Mouse (Mus musculus): ENCODE data around the gene 1500011B03Rik. TPM values are rescaled to one million over a fixed set of nuclear protein-coding genes. Genes with fewer than 3 reads are reported as not detected.
A peak's percentile ranks its signal among the peaks of the same experiment; 100 is the strongest.

Gene 1500011B03Rik
- polyA plus RNA-seq, 1 experiment from 2014 or later = 165 TPM

DNA sequence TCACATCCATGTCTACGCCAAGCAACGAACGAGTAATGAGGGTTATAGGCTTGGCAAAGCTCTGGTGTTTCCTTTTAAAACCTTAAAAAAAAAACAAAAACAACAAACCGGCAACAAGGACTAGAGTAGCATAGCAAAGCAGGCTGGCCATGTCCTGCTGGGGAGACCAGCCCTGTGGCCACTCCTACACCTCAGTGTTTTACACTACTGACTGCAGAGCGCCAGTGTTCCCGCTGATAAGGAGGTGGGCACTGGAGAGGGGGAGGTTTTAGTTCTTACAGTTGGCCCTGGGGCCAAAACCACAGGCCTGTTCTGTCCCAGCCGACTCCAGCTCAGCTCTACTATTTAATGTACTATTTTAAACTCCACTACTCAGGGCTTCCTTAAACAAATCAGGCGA lies 15.8 kb downstream of the 1500011B03Rik start:
- no peaks in the 10 kb centered on the region for H3K27me3 ChIP-seq
- no peak overlapping the region for H3K9ac ChIP-seq
- no peak overlapping the region for H3K4me3 ChIP-seq
- no peak for ATAC-seq (ENCODE audit: low FRiP score)
- H3K9me3 ChIP-seq (replicated peaks) = no peaks in the 10 kb centered on the region
- 28% methylated on average over 8 of the region's 8 CpGs for WGBS
- H3K36me3 ChIP-seq = peaks cover 48% of the 10 kb centered on the region
- H3K4me2 ChIP-seq (replicated peaks) = no peak overlapping the region
- H3K27ac ChIP-seq = no peak overlapping the region; the same call in 1 of the 2 replicates
- peaks cover 28% of the 10 kb centered on the region for H3K4me1 ChIP-seq

DNA sequence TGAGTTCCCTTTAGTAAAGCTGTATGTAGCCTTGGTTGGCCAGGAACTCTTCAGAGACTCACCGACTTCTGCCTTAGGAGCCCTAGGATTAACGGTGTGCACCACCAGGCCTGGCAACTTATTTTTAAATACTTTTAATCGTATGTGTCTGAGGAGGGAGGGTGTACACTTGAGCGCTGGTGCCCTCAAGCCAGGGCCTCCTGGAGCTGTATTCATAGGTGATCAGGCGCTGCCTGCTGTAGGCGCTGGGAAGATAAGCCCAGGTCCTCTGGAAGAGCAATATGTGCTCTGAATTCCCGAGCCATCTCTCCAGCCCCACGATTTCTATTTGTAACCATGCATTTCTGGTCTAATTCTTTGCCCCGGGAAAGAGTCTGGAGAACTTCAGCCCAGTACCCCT lies 16.2 kb downstream of the 1500011B03Rik start:
- Histone ChIP-seq H3K27me3 (no peaks in the 10 kb centered on the region), H3K36me3 (peaks cover 52% of the 10 kb centered on the region), H3K9ac (no peak overlapping the region), H3K4me2 (replicated peaks) (no peak overlapping the region), H3K27ac (no peak overlapping the region; the same call in 1 of the 2 replicates), H3K4me3 (no peak overlapping the region), H3K4me1 (peaks cover 24% of the 10 kb centered on the region), H3K9me3 (replicated peaks) (no peaks in the 10 kb centered on the region)
- ATAC-seq (ENCODE audit: low FRiP score) = no peak
- WGBS = 43% methylated on average over 9 of the region's 9 CpGs

DNA sequence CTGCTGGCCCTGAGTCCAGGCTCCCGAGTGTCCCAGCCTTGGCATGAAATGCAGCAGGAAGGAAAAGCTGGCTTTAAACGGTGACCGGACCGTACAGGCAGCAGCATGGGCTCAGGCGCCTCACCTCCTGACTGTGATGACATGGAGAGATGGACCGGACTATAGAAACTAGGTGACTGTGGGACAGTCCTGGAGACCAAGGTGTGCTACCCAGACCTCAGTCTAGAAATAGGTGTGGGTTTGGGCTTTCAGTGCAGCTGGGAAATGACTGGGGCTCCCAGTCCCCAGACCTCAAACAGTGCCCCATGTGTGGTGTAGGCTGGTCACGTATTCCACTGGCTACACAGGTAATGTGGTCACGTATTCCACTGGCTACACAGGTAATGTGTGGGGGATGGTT lies 16.6 kb downstream of the 1500011B03Rik start:
- 81% methylated on average over 8 of the region's 8 CpGs for WGBS
- Histone ChIP-seq H3K9me3 (replicated peaks) (no peaks in the 10 kb centered on the region), H3K9ac (no peak overlapping the region), H3K4me1 (peaks cover 23% of the 10 kb centered on the region), H3K36me3 (peaks cover 56% of the 10 kb centered on the region), H3K4me3 (no peak overlapping the region), H3K4me2 (replicated peaks) (no peak overlapping the region), H3K27ac (no peak overlapping the region), H3K27me3 (no peaks in the 10 kb centered on the region)
- no peak for ATAC-seq (ENCODE audit: low FRiP score)

DNA sequence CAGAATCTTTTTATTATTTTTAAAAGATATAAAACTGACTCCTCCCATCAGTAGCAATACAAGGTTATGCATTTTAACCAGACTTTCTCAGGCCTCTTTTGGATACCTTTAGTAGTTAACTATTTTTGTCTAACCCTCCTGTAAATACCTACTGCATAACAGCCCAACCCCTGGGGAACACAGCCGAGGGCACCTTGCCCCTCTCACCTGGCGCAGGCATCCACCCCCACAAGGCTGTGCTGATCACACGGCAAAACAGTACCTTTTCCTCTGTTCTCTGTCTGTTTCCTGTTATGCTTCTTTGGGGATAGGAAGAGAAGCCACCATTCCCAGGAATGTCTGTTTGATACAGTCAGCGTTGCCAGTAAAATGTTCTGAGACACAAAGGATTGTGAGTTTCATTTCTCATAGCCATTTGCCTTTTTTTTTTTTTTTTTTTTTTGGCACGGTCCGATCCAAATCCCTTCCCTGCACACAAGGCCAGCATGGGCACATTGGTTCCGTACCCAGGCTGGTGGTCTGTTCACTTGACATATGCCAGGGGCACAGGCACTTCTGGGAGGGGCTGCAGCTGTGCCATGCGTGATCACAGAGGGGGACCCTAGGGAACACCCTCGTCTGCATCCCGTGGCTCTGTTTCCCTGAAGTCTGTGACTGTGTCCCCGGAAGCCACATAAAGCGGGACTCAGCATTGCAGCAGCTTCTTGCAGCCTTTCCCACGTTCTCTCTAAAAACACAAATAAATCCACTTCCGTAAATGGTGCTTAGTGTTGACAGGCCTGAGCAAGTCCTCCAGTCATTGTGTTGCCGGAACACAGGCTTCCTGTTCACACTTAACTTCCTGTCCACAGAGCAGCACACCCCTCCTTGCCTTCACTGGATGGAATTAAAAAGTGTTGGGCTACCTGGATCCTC lies 17.6 kb downstream of the 1500011B03Rik start:
- 77% methylated on average over 15 of the region's 15 CpGs for WGBS
- Histone ChIP-seq H3K9ac (no peak overlapping the region), H3K4me1 (peaks cover 22% of the 10 kb centered on the region), H3K36me3 (peaks cover 62% of the 10 kb centered on the region), H3K4me2 (replicated peaks) (no peak overlapping the region), H3K27ac (no peak overlapping the region), H3K4me3 (no peak overlapping the region), H3K27me3 (no peaks in the 10 kb centered on the region), H3K9me3 (replicated peaks) (no peaks in the 10 kb centered on the region)
- no peak for ATAC-seq (ENCODE audit: low FRiP score)

DNA sequence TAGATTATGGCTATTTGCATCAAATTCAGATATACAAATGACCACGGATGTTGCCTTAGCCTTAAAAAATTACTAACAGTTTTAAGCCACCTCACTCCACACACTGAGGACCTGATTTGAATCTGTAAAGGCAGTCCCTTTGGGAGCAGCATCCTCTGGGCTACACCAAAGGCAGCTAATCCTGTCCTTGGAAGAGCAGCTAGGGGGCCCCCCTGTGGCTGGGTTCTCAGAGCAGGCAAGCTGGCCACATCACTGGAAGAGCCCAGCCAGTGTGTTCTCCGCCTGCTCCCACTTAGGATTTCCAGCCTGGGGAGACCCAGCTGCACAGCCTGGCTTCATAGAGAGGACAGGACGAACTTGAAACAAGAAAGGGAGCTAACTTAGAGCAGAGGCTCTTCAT lies 18.3 kb downstream of the 1500011B03Rik start:
- Histone ChIP-seq H3K27ac (peak overlapping the region; percentile 35; the same call in 1 of the 2 replicates), H3K4me3 (no peak overlapping the region), H3K36me3 (peaks cover 69% of the 10 kb centered on the region), H3K9ac (no peak overlapping the region), H3K4me2 (replicated peaks) (no peak overlapping the region), H3K27me3 (no peaks in the 10 kb centered on the region), H3K4me1 (peaks cover 22% of the 10 kb centered on the region), H3K9me3 (replicated peaks) (no peaks in the 10 kb centered on the region)
- ATAC-seq (ENCODE audit: low FRiP score) = 0 out of 2 replicates have a peak, but pooled peaks have one; percentile 42
- WGBS = 39% methylated on average over 3 of the region's 3 CpGs

DNA sequence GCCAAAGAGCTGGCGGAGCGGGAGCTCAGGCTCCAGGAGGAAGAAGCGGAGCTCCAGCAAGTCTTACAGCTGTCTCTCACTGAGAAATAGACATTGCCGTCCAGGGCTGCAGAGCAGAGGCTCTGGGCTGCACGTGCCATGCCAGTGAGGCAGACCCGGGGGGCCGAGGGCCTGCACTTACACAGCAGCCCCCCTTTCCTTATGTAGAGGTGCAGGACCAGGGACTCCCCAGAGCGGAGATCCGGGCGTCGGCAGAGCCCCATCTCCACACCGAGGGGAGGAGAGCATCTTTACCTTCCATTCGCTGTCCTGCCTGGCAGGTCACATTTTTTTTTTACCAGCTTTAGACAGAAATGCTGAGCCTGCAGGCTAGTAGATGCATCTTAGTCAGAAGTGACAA lies 18.9 kb downstream of the 1500011B03Rik start:
- no peak for ATAC-seq (ENCODE audit: low FRiP score)
- H3K4me2 ChIP-seq (replicated peaks) = no peak overlapping the region
- H3K4me3 ChIP-seq = no peak overlapping the region
- no peaks in the 10 kb centered on the region for H3K9me3 ChIP-seq (replicated peaks)
- peaks cover 16% of the 10 kb centered on the region for H3K4me1 ChIP-seq
- no peak overlapping the region for H3K9ac ChIP-seq
- H3K36me3 ChIP-seq = peaks cover 75% of the 10 kb centered on the region
- peak overlapping the region; percentile 35; the same call in 1 of the 2 replicates for H3K27ac ChIP-seq
- H3K27me3 ChIP-seq = no peaks in the 10 kb centered on the region
- WGBS = 86% methylated on average over 13 of the region's 13 CpGs

DNA sequence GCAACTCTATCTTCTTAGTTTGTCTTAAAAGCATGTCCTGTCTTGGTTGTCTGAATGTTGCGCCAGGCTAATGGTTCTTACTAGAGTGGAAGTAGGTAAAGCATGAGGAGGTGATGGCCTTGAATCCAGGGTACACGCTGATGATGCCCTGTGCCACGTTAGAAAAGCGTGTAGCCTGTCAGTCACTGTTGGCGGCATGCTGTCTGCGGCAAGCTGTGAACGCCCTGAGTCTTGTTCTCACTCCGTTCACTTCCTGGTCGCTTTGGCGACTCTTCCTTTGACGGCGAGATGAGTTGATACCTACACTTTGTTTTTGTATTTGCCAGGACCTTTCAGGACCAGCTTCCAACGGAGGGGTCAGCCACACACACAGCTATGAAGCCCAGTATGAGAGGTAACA lies 20.0 kb downstream of the 1500011B03Rik start:
- no peaks in the 10 kb centered on the region for H3K27me3 ChIP-seq
- 92% methylated on average over 13 of the region's 13 CpGs for WGBS
- no peak overlapping the region for H3K4me3 ChIP-seq
- H3K9ac ChIP-seq = no peak overlapping the region
- H3K36me3 ChIP-seq = peaks cover 75% of the 10 kb centered on the region
- H3K27ac ChIP-seq = no peak overlapping the region
- peaks cover 12% of the 10 kb centered on the region for H3K4me1 ChIP-seq
- no peak overlapping the region for H3K4me2 ChIP-seq (replicated peaks)
- H3K9me3 ChIP-seq (replicated peaks) = no peaks in the 10 kb centered on the region
- no peak for ATAC-seq (ENCODE audit: low FRiP score)

DNA sequence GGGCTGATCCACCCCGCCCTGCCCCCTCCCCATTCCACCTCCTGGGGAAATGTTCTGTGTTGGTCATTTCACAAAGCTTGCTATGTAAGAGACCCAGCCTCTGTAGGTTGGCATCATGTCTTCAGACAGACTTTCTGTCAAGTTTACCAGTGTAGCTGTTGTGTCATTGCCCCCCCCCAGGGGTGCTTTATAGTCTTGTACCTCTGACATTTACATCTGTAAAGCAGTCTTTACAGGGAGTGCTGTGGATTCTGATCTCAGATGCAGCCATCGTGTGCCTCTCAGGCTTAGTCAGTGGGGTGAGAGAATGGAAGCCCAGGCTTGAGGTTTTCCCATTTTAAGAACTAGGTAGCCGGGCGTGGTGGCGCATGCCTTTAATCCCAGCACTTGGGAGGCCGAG lies 21.4 kb downstream of the 1500011B03Rik start:
- Histone ChIP-seq H3K27ac (no peak overlapping the region), H3K9ac (no peak overlapping the region), H3K36me3 (peaks cover 79% of the 10 kb centered on the region), H3K4me2 (replicated peaks) (no peak overlapping the region), H3K4me1 (peaks cover 11% of the 10 kb centered on the region), H3K27me3 (no peaks in the 10 kb centered on the region), H3K4me3 (no peak overlapping the region), H3K9me3 (replicated peaks) (no peaks in the 10 kb centered on the region)
- ATAC-seq (ENCODE audit: low FRiP score) = no peak
- WGBS = 82% methylated on average over 6 of the region's 6 CpGs

DNA sequence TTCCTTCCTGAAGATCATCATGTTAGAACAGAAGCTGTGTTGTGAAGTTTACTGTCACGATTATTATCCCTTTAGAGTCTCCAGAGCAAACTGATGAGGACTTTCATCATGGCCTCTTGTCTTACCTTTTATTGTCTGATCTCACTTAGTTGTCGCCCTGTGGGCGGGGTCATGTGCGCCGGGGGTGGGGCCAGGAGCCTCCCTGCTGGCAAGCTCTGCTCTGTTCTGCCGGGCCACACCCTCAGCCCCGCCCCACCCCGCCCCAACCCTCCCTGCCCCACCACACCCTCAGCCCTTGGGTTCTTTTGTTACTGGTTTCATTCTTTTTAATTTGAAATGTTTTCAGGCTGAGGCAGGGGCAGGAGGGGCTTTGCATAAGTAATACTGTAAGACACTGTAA lies 22.2 kb downstream of the 1500011B03Rik start:
- H3K9me3 ChIP-seq (replicated peaks) = no peaks in the 10 kb centered on the region
- H3K4me3 ChIP-seq = no peak overlapping the region
- peaks cover 19% of the 10 kb centered on the region for H3K4me1 ChIP-seq
- no peaks in the 10 kb centered on the region for H3K27me3 ChIP-seq
- no peak overlapping the region for H3K4me2 ChIP-seq (replicated peaks)
- no peak overlapping the region for H3K27ac ChIP-seq
- no peak overlapping the region for H3K9ac ChIP-seq
- peaks cover 73% of the 10 kb centered on the region for H3K36me3 ChIP-seq
- WGBS = 17% methylated on average over 8 of the region's 8 CpGs
- ATAC-seq (ENCODE audit: low FRiP score) = no peak

DNA sequence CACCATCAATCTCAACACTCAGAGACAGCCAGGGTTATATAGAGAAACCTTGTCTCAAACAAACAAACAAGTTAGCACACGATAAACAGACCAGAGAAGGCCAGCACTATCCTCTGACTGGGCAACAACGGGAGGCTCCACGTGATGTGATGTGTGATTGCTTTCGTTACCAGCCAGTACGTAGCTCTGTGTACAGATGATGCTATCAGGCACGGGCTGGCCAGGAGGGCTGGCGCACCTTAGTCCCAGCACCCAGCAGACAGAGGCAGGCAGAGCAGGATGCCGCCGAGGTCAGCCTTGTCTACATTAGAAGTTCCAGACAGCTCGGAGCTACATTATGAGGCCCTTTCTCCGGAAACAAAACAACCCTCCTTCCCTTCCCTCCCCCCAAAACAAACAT lies 23.4 kb downstream of the 1500011B03Rik start:
- Histone ChIP-seq H3K9ac (no peak overlapping the region), H3K27ac (no peak overlapping the region), H3K4me1 (peaks cover 26% of the 10 kb centered on the region), H3K9me3 (replicated peaks) (no peaks in the 10 kb centered on the region), H3K36me3 (peaks cover 71% of the 10 kb centered on the region), H3K4me2 (replicated peaks) (no peak overlapping the region), H3K4me3 (no peak overlapping the region), H3K27me3 (no peaks in the 10 kb centered on the region)
- no peak for ATAC-seq (ENCODE audit: low FRiP score)
- 89% methylated on average over 11 of the region's 11 CpGs for WGBS

DNA sequence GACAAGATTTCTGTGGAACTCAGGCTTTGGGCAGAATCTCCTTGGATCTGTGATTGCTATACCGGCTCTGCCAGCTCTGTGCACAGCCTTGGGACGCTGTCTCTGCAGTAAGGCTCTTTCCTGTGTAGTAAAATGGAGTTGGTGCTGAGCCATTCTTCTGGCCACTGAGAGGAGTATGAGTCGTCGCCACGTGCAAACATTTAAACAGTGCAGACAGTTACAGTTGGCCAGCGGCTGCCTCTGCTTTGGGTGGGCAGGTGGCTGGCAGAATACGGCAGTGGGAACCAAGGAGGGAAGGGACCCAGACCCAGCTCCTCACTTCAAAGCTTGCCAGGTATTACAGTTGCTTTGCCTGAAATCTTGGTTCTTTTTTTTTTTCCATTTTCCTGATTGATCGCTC lies 26.0 kb downstream of the 1500011B03Rik start:
- H3K4me3 ChIP-seq = no peak overlapping the region
- H3K27me3 ChIP-seq = no peaks in the 10 kb centered on the region
- 91% methylated on average over 8 of the region's 8 CpGs for WGBS
- H3K36me3 ChIP-seq = peaks cover 65% of the 10 kb centered on the region
- H3K9ac ChIP-seq = no peak overlapping the region
- no peak overlapping the region for H3K27ac ChIP-seq
- ATAC-seq (ENCODE audit: low FRiP score) = no peak
- H3K9me3 ChIP-seq (replicated peaks) = no peaks in the 10 kb centered on the region
- H3K4me2 ChIP-seq (replicated peaks) = peak overlapping the region; percentile 69
- H3K4me1 ChIP-seq = peaks cover 38% of the 10 kb centered on the region

DNA sequence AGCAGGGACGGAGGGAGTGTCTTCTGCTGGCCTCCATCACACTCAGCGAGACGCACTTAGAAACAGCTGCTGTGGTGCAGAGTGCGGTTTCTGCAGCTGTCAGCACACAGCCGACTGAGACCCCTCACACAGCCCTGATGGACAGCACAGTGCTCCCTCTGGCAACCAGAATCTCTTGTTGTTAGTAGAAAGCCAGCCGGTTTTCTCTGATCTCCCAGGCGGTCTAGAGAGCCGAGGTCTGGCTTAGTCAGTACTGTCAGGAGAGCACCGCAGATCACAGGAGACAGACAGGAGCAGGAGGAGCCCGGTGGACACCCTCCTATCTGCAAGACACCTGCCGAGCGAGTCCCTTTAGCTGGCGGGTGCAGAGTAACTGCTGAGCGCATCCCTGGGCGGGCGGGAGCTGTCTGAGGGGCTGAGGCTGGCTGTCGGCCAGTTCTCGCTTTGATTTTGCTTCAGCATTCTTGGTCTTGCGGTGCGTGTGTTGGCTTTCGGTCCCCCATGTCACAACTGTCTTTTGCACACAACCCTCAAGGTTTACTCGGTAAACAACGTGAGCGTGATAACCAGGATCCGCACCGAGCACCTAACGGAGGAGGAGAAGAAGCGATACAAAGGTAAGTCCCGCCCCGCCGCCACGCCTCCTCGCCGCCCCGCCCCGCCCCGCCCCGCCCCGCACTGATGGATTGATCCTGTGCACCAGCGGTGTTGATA lies 26.8 kb downstream of the 1500011B03Rik start:
- Histone ChIP-seq H3K9me3 (replicated peaks) (no peaks in the 10 kb centered on the region), H3K27me3 (no peaks in the 10 kb centered on the region), H3K4me3 (peak overlapping the region; percentile 35), H3K27ac (peak overlapping the region; percentile 79), H3K9ac (peak overlapping the region; percentile 56), H3K36me3 (peaks cover 65% of the 10 kb centered on the region), H3K4me2 (replicated peaks) (peak overlapping the region; percentile 69), H3K4me1 (peaks cover 38% of the 10 kb centered on the region)
- ATAC-seq (ENCODE audit: low FRiP score) = peak; percentile 68
- 4% methylated on average over 40 of the region's 40 CpGs for WGBS
